Comparison of ENCODE assay signal across 14 mouse cellular contexts in genomic region chr1:192861305-192861960, GRCm38 (mm10). TPM values are rescaled to one million over a fixed set of nuclear protein-coding genes. Genes with fewer than 3 reads are reported as not detected.
DNase-seq lines count a peak whose midpoint lies in the region; ATAC-seq lines count a peak whose summit lies in the region.
"Had no signal": no experiment of that assay in that cellular context is flagged by ENCODE, and none has a peak within 500 bp of the region (broad histone marks: within the 10 kb centered on the region; RNA-seq: fewer than 3 reads in every experiment).

No protein-coding gene starts in this region.

- H3K27me3 ChIP-seq in forebrain, embryonic 14.5 days (replicated peaks; ENCODE audit: control insufficient read depth, insufficient read depth, low read length), result no peaks in the 10 kb centered on the region
- H3K27me3 ChIP-seq in forebrain, embryonic 10.5 days (ENCODE audit: poor library complexity, severe bottlenecking), result peaks cover 40% of the 10 kb centered on the region
- no peaks in the 10 kb centered on the region for H3K27me3 ChIP-seq in midbrain, embryonic 15.5 days (replicated peaks)
- H3K27me3 ChIP-seq in midbrain, embryonic 10.5 days (ENCODE audit: low read depth, poor library complexity, severe bottlenecking), result peaks cover 50% of the 10 kb centered on the region

- H3K27ac ChIP-seq in forebrain, embryonic 14.5 days (ENCODE audit: low read depth, low read length), result peak overlapping the region; percentile 53; the same call in 1 of the 2 replicates
- H3K27ac ChIP-seq in forebrain, embryonic 10.5 days, result no peak overlapping the region
- H3K27ac ChIP-seq in midbrain, embryonic 15.5 days, result 0 out of 2 replicates have a peak overlapping the region, but pooled peaks have one; percentile 17
- no peak overlapping the region for H3K27ac ChIP-seq in midbrain, embryonic 10.5 days (replicated peaks)
- H3K27ac ChIP-seq: heart, embryonic 15.5 days had no signal

- peak; percentile 46 for DNase-seq in forebrain, embryonic 14.5 days (ENCODE audit: low spot score)
- DNase-seq in forebrain, embryonic 10.5 days (ENCODE audit: extremely low spot score, low spot score), result no peak
- DNase-seq in midbrain, embryonic 10.5 days (ENCODE audit: low spot score), result no peak
- peak; percentile 37 for DNase-seq in hindlimb bud, embryonic 11.5 days (ENCODE audit: extremely low spot score, low read depth, low spot score)
- DNase-seq in yolk sac, embryonic 10.5 days (ENCODE audit: low spot score), result peak; percentile 64
- no peak for DNase-seq in ovary, postnatal 36 days (ENCODE audit: low spot score)
- DNase-seq in cerebellum, adult 18-20 months, result no peak
- DNase-seq: cerebellum, adult 2 months; gastrocnemius, postnatal 25 days; kidney, postnatal 10 days; midbrain, embryonic 14.5 days had no signal

- no peak overlapping the region for H3K4me3 ChIP-seq in forebrain, embryonic 14.5 days (ENCODE audit: low read depth, low read length)
- no peak overlapping the region for H3K4me3 ChIP-seq in forebrain, embryonic 10.5 days
- H3K4me3 ChIP-seq in midbrain, embryonic 15.5 days, result no peak overlapping the region
- H3K4me3 ChIP-seq in midbrain, embryonic 10.5 days, result no peak overlapping the region
- H3K4me3 ChIP-seq: heart, embryonic 15.5 days had no signal

- WGBS in forebrain, embryonic 14.5 days, result 70% methylated on average over 5 of the region's 5 CpGs
- 80% methylated on average over 5 of the region's 5 CpGs for WGBS in forebrain, embryonic 10.5 days
- WGBS in midbrain, embryonic 15.5 days, result 71% methylated on average over 5 of the region's 5 CpGs
- WGBS in midbrain, embryonic 10.5 days, result 75% methylated on average over 5 of the region's 5 CpGs

- no peak for ATAC-seq in forebrain, embryonic 14.5 days
- no peak for ATAC-seq in midbrain, embryonic 15.5 days (replicated peaks)
- ATAC-seq: lung, postnatal 0 days had no signal

- peaks cover 2% of the 10 kb centered on the region for H3K4me1 ChIP-seq in forebrain, embryonic 14.5 days (ENCODE audit: control insufficient read depth, insufficient read depth, low read length)
- peaks cover 2% of the 10 kb centered on the region for H3K4me1 ChIP-seq in forebrain, embryonic 10.5 days
- H3K4me1 ChIP-seq in midbrain, embryonic 15.5 days, result peaks cover 4% of the 10 kb centered on the region
- H3K4me1 ChIP-seq in midbrain, embryonic 10.5 days, result peaks cover 2% of the 10 kb centered on the region

- H3K9me3 ChIP-seq in forebrain, embryonic 14.5 days (replicated peaks; ENCODE audit: control insufficient read depth, low read length), result no peaks in the 10 kb centered on the region
- H3K9me3 ChIP-seq in forebrain, embryonic 10.5 days, result no peaks in the 10 kb centered on the region
- no peaks in the 10 kb centered on the region for H3K9me3 ChIP-seq in midbrain, embryonic 15.5 days
- H3K9me3 ChIP-seq in midbrain, embryonic 10.5 days (replicated peaks), result no peaks in the 10 kb centered on the region
- H3K9me3 ChIP-seq: heart, embryonic 15.5 days had no signal

- H3K4me2 ChIP-seq in forebrain, embryonic 14.5 days (ENCODE audit: low read length), result no peak overlapping the region
- H3K4me2 ChIP-seq in midbrain, embryonic 15.5 days, result no peak overlapping the region
- H3K4me2 ChIP-seq: heart, embryonic 15.5 days had no signal

- H3K9ac ChIP-seq in forebrain, embryonic 14.5 days (ENCODE audit: low read length), result no peak overlapping the region; the same call in 1 of the 2 replicates
- no peak overlapping the region for H3K9ac ChIP-seq in midbrain, embryonic 15.5 days
- H3K9ac ChIP-seq: heart, embryonic 15.5 days had no signal

- no peaks in the 10 kb centered on the region for H3K36me3 ChIP-seq in forebrain, embryonic 14.5 days (ENCODE audit: control insufficient read depth, insufficient read depth, low read length)
- H3K36me3 ChIP-seq in forebrain, embryonic 10.5 days (replicated peaks), result no peaks in the 10 kb centered on the region
- H3K36me3 ChIP-seq in midbrain, embryonic 15.5 days (replicated peaks), result no peaks in the 10 kb centered on the region
- H3K36me3 ChIP-seq in midbrain, embryonic 10.5 days, result no peaks in the 10 kb centered on the region
- H3K36me3 ChIP-seq: heart, embryonic 15.5 days had no signal

RNA-seq across cellular contexts. Expression of gene Sertad4, which starts 5.9 kb away (rescaled TPM):
- 20.8 and 26.2 TPM in 2 replicates for polyA plus RNA-seq in forebrain, embryonic 14.5 days (2014; fragmentation: Nextera tagmentation; extraction: Ambion mirVana)
- polyA plus RNA-seq in forebrain, embryonic 10.5 days (2016; fragmentation: Nextera tagmentation; extraction: Ambion mirVana), result 13.1 TPM in 2 replicates
- 30.4 and 30.7 TPM in 2 replicates for polyA plus RNA-seq in midbrain, embryonic 15.5 days (2015; fragmentation: Nextera tagmentation; extraction: Ambion mirVana)
- polyA plus RNA-seq in midbrain, embryonic 10.5 days (2016; fragmentation: Nextera tagmentation; extraction: Ambion mirVana), result 8.3 and 11.4 TPM in 2 replicates

Comparison
In these comparisons a context has a peak if more than half of its experiments do, and no peak if none do; other contexts are left out.
1. DNase-seq: peak in forebrain, embryonic 14.5 days (single experiment), hindlimb bud, embryonic 11.5 days (single experiment) and yolk sac, embryonic 10.5 days (single experiment); none in forebrain, embryonic 10.5 days (single experiment), midbrain, embryonic 10.5 days (single experiment), ovary, postnatal 36 days (single experiment) and cerebellum, adult 18-20 months (0 of 2).
2. H3K27ac ChIP-seq: peak in forebrain, embryonic 14.5 days (single experiment) and midbrain, embryonic 15.5 days (single experiment); none in forebrain, embryonic 10.5 days (single experiment) and midbrain, embryonic 10.5 days (single experiment).